Mouse (Mus musculus) lung, adult 2 months (tissue): ENCODE results near the gene Pex5.

Experiments used
- CTCF ChIP-seq: fragments of 200-500 bp; IDR thresholded peaks from 2 replicates; pipeline ENCODE4 v1.5.1; 2011; ENCODE audit warnings: mild to moderate bottlenecking, low read length, control low read depth; ENCODE audit not compliant: insufficient read depth
- POLR2A ChIP-seq: fragments of 200-500 bp; IDR thresholded peaks from 2 replicates; pipeline ENCODE4 v1.6.1; 2011; ENCODE audit warnings: low read depth, mild to moderate bottlenecking, control low read depth, low read length, borderline replicate concordance; ENCODE audit errors: extremely low read depth

DNA sequence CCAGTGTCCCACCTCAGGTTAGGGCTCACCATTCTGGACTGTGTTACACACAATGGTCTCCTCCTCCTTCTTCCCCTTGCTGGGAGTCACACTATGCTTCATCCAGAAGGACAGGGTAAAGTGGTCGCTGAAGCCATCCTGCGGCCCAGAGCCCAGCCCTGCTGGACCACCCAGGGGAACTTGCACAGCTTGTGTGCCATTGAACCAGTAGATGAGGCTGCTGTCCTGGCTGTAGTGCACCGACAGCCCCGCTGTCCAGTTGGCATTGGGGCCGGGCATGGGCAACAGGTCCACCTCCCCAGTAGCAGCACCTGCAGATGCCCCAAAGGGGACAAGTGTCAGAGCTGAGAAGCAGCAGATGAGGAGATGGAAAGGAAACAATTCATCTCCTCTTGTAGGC is 43.0 kb upstream of the Pex5 start:
- no peak for TF ChIP-seq CTCF
- TF ChIP-seq POLR2A, result no peak
